Mouse (Mus musculus) liver, embryonic 15.5 days (tissue): ENCODE measurements around the gene Mab21l3. TPM values are rescaled to one million over a fixed set of nuclear protein-coding genes. Genes with fewer than 3 reads are reported as not detected.
"Not testable (repeated sequence)": the region's sequence is repeated elsewhere in the genome, so short reads cannot be mapped to it uniquely, and the experiment has no call there.

Experiments
- ATAC-seq: fragments of 200-750 bp; cut with Nextera tagmentation; 2 replicates; pipeline ENCODE4 v1.8.0; 2017; ENCODE audit warnings: moderate number of reproducible peaks, mild to moderate bottlenecking, moderate library complexity; ENCODE audit not compliant: insufficient read depth
- H3K27ac ChIP-seq: fragments of 300-500 bp; sonication (generic); replicated peaks from 2 replicates; pipeline ENCODE4 v1.5.1; 2015; ENCODE audit warnings: mild to moderate bottlenecking, inconsistent platforms
- H3K27me3 ChIP-seq: fragments of 300-500 bp; sonication (generic); 2 replicates; pipeline ENCODE4 v1.6.1; 2015; ENCODE audit warnings: mild to moderate bottlenecking, inconsistent platforms
- H3K36me3 ChIP-seq: fragments of 300-500 bp; sonication (generic); replicated peaks from 2 replicates; pipeline ENCODE4 v1.6.1; 2015; ENCODE audit warnings: moderate library complexity, mild to moderate bottlenecking, inconsistent platforms
- H3K4me1 ChIP-seq: fragments of 300-500 bp; sonication (generic); replicated peaks from 2 replicates; pipeline ENCODE4 v1.6.1; 2015; ENCODE audit warnings: inconsistent platforms
- H3K4me2 ChIP-seq: fragments of 300-500 bp; sonication (generic); 2 replicates; pipeline ENCODE4 v1.6.1; 2015; ENCODE audit warnings: moderate library complexity, mild to moderate bottlenecking, inconsistent platforms
- H3K4me3 ChIP-seq: fragments of 300-500 bp; sonication (generic); replicated peaks from 2 replicates; pipeline ENCODE4 v1.5.1; 2015; ENCODE audit warnings: mild to moderate bottlenecking, inconsistent platforms
- H3K9ac ChIP-seq: fragments of 300-500 bp; sonication (generic); 2 replicates; pipeline ENCODE4 v1.6.1; 2015; ENCODE audit warnings: moderate library complexity, mild to moderate bottlenecking, inconsistent platforms
- H3K9me3 ChIP-seq: fragments of 300-500 bp; sonication (generic); replicated peaks from 2 replicates; pipeline ENCODE4 v1.6.1; 2016; ENCODE audit warnings: inconsistent platforms
- WGBS: fragments of 180-500 bp; shearing (Covaris S2); methylation state at CpG from one replicate; pipeline ENCODE4 v1.1.7; 2015; ENCODE audit warnings: mixed read lengths; ENCODE audit not compliant: insufficient replicate concordance; 5-methylcytosine and 5-hydroxymethylcytosine counted together
- polyA plus RNA-seq: library from polyadenylated mRNA; unstranded; fragments of >200 nt; fragmentation: Nextera tagmentation; extraction: Ambion mirVana; gene quantifications from 2 replicates; pipeline ENCODE4 v1.2.1, GENCODE M21; 2015

Gene Mab21l3
- polyA plus RNA-seq, 1 experiment from 2014 or later = not detected

DNA sequence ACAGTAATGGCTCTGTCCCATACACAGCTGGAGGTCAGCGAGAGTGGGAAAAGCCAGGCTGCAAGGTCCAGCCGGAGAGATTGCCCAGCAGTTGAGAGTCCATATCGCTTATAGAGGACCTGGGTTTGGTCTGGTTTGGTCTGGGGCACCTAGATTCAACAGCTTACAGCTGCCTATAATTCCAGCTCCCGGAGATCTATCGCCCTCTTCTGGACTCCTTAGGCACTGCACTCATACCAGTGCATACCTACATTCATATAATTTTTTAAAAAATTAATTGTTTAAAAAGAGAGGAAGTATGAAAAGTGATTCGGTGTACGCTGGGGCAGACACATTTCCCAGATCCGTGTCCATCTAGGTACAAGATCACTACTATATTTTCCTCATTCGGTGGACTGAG is 9.4 kb downstream of the Mab21l3 start:
- WGBS = 73% methylated on average over 9 of the region's 9 CpGs
- Histone ChIP-seq H3K4me2 (no peak overlapping the region), H3K4me3 (no peak overlapping the region), H3K9me3 (no peaks in the 10 kb centered on the region), H3K27me3 (no peaks in the 10 kb centered on the region), H3K9ac (no peak overlapping the region), H3K27ac (no peak overlapping the region), H3K36me3 (no peaks in the 10 kb centered on the region), H3K4me1 (0 out of 2 replicates have a peak, but pooled peaks cover 2% of the 10 kb centered on the region)
- ATAC-seq = no peak

DNA sequence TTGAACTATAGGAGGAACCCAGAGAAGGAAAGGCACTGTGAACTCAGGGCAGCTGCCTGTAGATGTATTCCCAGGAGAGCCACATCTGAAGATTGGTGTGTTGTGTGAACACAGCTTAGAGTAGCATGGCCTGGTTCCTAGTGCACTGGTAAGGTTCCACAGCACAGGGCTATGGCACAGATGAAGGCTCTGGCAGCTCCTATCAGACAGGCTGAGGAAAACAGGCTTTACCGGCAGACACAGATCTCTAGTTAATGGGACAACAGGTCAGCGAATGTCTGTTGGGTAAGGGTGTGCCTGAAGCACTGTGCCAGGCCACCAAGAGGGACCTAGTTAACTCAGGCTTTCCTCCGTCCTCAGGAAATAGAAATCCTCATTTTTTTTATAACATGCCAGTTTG is 11.8 kb downstream of the Mab21l3 start:
- no peak for ATAC-seq
- H3K9ac ChIP-seq = no peak overlapping the region
- no peak overlapping the region for H3K27ac ChIP-seq
- H3K4me3 ChIP-seq = no peak overlapping the region
- no peaks in the 10 kb centered on the region for H3K36me3 ChIP-seq
- H3K4me1 ChIP-seq = 0 out of 2 replicates have a peak, but pooled peaks cover 2% of the 10 kb centered on the region
- H3K4me2 ChIP-seq = no peak overlapping the region
- 77% methylated on average over 3 of the region's 3 CpGs for WGBS
- no peaks in the 10 kb centered on the region for H3K27me3 ChIP-seq
- no peaks in the 10 kb centered on the region for H3K9me3 ChIP-seq

DNA sequence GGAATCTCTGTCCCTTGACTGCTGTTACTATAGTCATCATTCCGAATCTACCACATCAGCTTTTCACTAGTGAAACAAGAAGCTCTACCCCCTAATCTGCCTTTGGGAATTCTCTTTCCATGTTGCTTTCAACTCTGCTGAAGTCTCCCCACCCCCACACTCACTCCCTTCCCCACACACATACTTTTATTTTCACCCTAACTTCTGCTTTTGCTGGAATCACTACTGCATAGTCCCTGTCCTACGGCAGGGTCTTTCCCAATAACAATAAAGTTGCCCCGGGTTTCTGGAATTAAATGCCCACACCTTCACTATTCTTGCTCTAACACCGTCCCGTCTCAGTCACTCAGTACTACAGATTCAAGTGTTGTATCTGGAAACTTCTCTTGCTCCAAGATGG is 12.2 kb downstream of the Mab21l3 start:
- Histone ChIP-seq H3K4me2 (peak overlapping the region; percentile 11; the same call in 1 of the 2 replicates), H3K4me1 (0 out of 2 replicates have a peak, but pooled peaks cover 2% of the 10 kb centered on the region), H3K36me3 (no peaks in the 10 kb centered on the region), H3K27me3 (no peaks in the 10 kb centered on the region), H3K9me3 (no peaks in the 10 kb centered on the region), H3K9ac (no peak overlapping the region), H3K27ac (no peak overlapping the region), H3K4me3 (no peak overlapping the region)
- WGBS = 59% methylated on average over 5 of the region's 5 CpGs
- no peak for ATAC-seq

DNA sequence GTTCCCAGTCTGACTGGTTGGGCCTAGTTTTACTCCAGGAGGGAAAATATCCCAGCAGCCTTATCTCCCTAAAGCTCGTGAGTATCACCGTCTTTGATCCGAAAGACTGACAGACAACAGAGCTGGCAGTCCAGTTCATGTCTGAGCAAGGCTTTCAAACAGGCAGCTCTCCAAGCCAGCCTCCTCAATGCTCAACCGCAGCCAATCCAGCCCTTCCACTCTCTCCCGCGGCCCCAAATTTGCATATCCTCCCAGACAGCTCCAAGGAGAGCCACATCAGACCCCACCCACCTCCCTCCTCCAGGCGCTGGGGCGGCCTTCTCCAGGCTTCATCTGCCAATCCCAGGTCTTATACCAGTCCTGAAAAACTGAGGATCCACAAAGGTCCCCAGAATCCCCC is 12.7 kb downstream of the Mab21l3 start:
- 1% methylated on average over 8 of the region's 8 CpGs for WGBS
- Histone ChIP-seq H3K4me1 (0 out of 2 replicates have a peak, but pooled peaks cover 2% of the 10 kb centered on the region), H3K9me3 (no peaks in the 10 kb centered on the region), H3K27ac (no peak overlapping the region), H3K4me3 (no peak overlapping the region), H3K36me3 (no peaks in the 10 kb centered on the region), H3K4me2 (peak overlapping the region; percentile 11; the same call in 1 of the 2 replicates), H3K9ac (no peak overlapping the region), H3K27me3 (no peaks in the 10 kb centered on the region)
- ATAC-seq = no peak

GRCm38 (mm10) chr3:101831189-101831858 is 17.4 kb downstream of the Mab21l3 start:
- no peak overlapping the region for H3K27ac ChIP-seq
- whole genome bisulfite sequencing = 34% methylated on average over 10 of the region's 10 CpGs
- ATAC-seq = peak; percentile 34; the same call in 1 of the 2 replicates

DNA sequence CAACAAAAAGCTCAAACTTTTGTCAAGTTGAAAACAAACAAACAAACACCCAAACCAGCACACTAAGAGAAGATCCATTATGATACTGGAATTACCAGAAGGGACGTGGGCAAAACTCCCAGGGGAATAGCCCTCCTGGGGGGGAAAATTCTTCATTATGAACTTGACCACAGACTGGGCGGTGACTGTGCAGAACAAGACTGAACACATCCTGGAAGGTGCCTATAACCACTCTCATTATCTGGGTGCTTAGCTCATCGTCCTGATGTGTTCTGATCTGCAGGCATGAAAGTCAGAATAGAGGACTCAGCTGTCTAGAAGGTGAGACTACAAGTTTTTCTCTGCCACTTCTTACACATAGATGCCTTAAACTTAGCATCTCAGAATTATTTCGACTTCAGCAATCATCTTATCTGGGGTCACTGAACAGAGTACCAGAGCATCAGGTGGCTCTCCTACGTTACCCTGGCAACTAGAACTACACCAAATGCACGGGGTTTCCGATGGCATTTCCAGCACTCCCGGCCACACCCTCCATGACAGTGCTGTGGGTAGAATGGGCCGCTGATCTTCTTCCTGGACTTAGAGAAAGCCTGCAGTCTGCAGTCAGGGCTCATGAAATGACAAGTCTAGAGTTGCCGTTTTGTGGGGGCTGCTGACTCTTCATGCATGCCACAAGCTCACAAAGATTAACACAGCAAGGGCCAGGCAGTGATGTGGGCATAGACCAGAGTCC is 18.7 kb downstream of the Mab21l3 start:
- Histone ChIP-seq H3K4me1 (no peaks in the 10 kb centered on the region), H3K4me3 (no peak overlapping the region), H3K4me2 (no peak overlapping the region), H3K36me3 (no peaks in the 10 kb centered on the region), H3K9me3 (no peaks in the 10 kb centered on the region), H3K27ac (no peak overlapping the region), H3K9ac (no peak overlapping the region), H3K27me3 (no peaks in the 10 kb centered on the region)
- WGBS = 57% methylated on average over 10 of the region's 10 CpGs
- ATAC-seq = no peak

More at GRCm38 (mm10) chr3:101831189-101831858, 17.4 kb downstream of the Mab21l3 start:
- Histone ChIP-seq H3K4me1 (0 out of 2 replicates have a peak, but pooled peaks cover 2% of the 10 kb centered on the region), H3K4me2 (0 out of 2 replicates have a peak overlapping the region, but pooled peaks have one; percentile 3), H3K4me3 (no peak overlapping the region), H3K9ac (no peak overlapping the region), H3K27me3 (no peaks in the 10 kb centered on the region), H3K9me3 (no peaks in the 10 kb centered on the region), H3K36me3 (no peaks in the 10 kb centered on the region)

- Histone ChIP-seq H3K27ac (no peak overlapping the region), H3K36me3 (no peaks in the 10 kb centered on the region), H3K9me3 (no peaks in the 10 kb centered on the region), H3K9ac (no peak overlapping the region), H3K4me1 (no peaks in the 10 kb centered on the region), H3K4me2 (no peak overlapping the region), H3K4me3 (no peak overlapping the region), H3K27me3 (no peaks in the 10 kb centered on the region)
- 30% methylated on average over 3 of the region's 3 CpGs for WGBS
- ATAC-seq = no peak
Measured at GRCm38 (mm10) chr3:101828595-101828994, 20.2 kb downstream of the Mab21l3 start.

DNA sequence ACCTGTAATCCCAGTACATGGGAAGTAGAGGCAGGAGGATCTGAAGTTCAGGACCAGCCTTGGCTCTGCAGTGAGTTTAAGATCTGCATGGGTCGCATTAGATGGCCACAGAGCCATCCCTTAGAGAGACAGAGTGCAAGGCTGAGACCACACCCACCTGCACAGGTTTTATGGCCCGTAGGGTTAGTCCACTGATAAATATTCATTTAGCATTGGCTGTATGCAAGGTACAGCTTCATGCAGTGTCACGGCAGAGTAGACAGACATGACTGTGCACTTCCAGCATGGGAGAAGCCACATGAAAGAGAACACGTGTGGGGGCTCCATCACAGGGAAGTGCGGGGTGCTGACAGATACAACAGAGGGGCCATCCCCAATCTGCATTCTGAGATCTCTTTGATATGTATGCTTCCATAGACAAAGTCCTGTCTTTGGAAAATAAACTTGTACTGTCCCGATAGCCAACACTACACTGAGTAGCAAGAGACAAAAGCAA is 21.5 kb downstream of the Mab21l3 start:
- 63% methylated on average over 6 of the region's 6 CpGs for WGBS
- Histone ChIP-seq H3K9me3 (no peaks in the 10 kb centered on the region), H3K4me3 (no peak overlapping the region), H3K4me2 (no peak overlapping the region), H3K4me1 (no peaks in the 10 kb centered on the region), H3K27ac (no peak overlapping the region), H3K36me3 (no peaks in the 10 kb centered on the region), H3K27me3 (no peaks in the 10 kb centered on the region), H3K9ac (no peak overlapping the region)
- no peak for ATAC-seq

- no peaks in the 10 kb centered on the region for H3K27me3 ChIP-seq
- no peaks in the 10 kb centered on the region for H3K9me3 ChIP-seq
- WGBS = 62% methylated on average over 9 of the region's 9 CpGs
- no peak overlapping the region for H3K4me2 ChIP-seq
- H3K4me1 ChIP-seq = no peaks in the 10 kb centered on the region
- ATAC-seq = no peak
- no peak overlapping the region for H3K4me3 ChIP-seq
- H3K27ac ChIP-seq = no peak overlapping the region
- no peak overlapping the region for H3K9ac ChIP-seq
- H3K36me3 ChIP-seq = no peaks in the 10 kb centered on the region
Measured at GRCm38 (mm10) chr3:101824338-101824737, 24.4 kb downstream of the Mab21l3 start.

DNA sequence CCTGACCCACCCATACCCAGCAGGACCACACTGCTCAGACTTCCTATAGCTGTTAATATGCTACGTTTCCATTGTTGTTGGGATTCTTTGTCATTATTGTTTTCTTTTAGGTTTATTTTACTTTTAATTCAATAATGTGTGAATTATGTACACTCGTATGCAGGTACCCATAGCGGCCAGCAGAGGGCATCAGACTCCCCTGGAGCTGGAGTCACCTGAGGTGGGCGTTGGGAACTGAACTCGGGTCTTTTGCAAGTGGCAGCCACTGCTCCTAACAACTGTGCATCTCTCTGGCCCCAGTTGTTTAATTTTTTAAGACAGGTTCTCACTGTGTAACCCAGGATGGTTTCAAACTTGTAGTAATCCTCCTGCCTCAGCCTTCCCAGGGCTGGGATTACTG is 26.7 kb downstream of the Mab21l3 start:
- Histone ChIP-seq H3K27me3 (no peaks in the 10 kb centered on the region), H3K4me2 (no peak overlapping the region), H3K9me3 (no peaks in the 10 kb centered on the region), H3K36me3 (no peaks in the 10 kb centered on the region), H3K27ac (no peak overlapping the region), H3K9ac (no peak overlapping the region), H3K4me3 (no peak overlapping the region), H3K4me1 (no peaks in the 10 kb centered on the region)
- 61% methylated on average over 5 of the region's 5 CpGs for WGBS
- ATAC-seq = no peak

- H3K9me3 ChIP-seq, H3K36me3 ChIP-seq, H3K4me3 ChIP-seq, H3K4me2 ChIP-seq, H3K27me3 ChIP-seq, H3K4me1 ChIP-seq, ATAC-seq, H3K27ac ChIP-seq, H3K9ac ChIP-seq: not testable (repeated sequence)
- WGBS = 38% methylated on average over 3 of the region's 3 CpGs
Measured at GRCm38 (mm10) chr3:101820708-101821107, 28.1 kb downstream of the Mab21l3 start.
